Mouse (Mus musculus): Measurements from ENCODE around the gene Gm45837.

The Gm45837 gene

DNA sequence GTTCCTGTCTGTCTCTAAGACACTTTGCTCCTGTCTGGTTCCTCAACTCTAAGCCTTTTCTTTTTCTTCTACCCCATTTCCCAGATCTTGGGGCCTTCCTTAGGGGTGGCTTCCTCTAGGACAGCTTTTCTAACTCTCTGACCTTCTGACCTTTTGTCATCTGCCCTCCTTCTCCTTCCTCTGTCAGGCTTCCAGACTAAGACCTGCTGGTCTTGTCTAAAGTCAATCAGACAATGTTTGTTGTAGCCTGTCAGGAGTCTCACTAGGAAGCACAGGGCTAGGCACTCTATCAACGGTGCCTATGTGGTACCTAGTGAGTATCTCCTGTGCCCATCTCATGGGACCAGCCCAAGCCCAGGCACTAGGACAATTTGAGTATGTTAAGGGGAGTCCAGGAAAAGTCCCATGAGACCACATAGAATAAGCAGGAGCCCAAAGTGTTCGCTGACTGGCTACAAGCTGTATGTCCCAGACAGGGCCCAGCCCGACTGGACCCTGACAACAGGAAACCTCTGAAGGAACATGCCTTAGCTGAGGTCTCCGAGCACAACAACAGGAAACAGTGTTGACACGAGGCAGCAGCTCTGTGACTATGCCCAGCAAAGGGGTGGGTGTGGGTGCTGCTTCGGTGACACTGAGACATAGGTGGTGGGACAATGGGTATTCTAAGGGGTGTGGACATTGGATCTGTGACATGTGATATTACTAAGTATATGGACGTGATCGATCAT is 55.3 kb downstream of the Gm45837 start:
- DNase-seq (ENCODE audit: low spot score), result no peak

DNA sequence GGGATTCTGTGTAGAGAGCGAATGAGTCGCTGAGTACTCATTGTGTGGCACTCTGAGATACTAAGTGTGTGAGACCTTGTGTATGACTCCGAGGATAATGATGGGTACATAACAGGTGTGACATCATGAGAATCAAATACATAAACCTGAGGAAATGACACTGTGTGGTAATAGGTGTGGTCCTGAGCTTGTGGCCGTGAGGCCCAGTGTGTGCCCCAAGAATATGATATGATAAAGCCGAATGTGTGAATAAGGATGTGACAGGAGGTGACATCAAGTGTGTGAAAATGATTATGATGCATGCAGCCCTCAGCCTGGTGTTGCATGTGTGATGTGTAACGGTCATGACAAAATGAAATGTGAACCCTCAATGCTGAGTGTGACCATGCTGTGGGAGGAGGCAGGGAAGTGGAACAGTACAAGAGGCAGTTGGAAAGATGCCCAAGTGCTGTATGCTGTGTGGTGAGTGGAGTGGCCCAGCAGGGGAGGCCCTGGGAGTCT is 55.9 kb downstream of the Gm45837 start:
- no peak for DNase-seq (ENCODE audit: low spot score)

- no peak for DNase-seq (ENCODE audit: low spot score)
These were observed 60.7 kb downstream of the Gm45837 start for GRCm38 (mm10) chr7:101471423-101471822.

GRCm38 (mm10) chr7:101471968-101472480 is 61.3 kb downstream of the Gm45837 start:
- no peak for DNase-seq (ENCODE audit: low spot score)

DNA sequence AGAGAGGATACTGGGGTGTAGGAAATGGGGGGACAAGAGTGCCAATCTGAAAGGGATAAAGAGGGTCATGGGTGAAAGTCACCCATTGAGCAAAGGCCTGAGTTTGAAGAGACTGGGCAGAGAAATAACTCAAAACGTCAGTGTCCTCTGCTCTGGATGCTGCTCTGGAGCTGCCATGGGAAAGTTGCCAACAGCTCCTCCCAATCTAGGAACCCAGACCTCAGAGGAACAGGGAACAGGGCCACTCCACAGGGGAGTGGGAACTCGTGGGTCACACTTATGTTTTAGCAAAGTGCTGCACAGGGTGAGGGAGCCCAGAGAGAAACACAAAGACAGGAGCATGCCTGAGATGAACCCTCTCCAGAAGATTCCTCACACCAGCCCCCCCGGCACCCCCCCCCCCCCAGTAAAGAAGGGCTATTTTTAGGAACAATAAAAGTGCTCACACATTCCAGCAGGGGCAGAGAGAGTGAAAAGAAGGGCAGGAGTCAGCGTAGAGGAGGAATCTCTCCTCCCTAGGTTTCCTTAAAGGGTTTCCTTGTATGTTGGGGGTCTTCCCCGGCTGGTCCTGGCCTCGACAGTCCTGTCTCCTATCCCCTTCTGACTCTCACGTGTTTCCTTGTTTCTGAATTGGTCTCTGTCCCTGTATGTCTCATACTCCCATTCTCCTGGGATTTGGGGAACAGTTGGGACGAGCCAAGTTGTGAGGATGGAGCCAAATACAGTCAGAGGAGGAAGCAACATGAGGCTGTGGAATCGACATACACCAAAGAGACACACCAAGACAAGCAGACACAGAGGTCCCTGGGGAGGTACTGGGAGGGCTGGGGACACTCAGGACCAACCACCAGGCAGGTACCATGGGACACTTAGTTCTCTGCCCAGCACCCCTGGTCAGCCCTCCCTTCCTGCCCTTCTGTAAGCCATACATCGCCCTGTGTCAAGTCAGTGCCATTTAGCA is 62.2 kb downstream of the Gm45837 start:
- DNase-seq (ENCODE audit: low spot score), result no peak

DNA sequence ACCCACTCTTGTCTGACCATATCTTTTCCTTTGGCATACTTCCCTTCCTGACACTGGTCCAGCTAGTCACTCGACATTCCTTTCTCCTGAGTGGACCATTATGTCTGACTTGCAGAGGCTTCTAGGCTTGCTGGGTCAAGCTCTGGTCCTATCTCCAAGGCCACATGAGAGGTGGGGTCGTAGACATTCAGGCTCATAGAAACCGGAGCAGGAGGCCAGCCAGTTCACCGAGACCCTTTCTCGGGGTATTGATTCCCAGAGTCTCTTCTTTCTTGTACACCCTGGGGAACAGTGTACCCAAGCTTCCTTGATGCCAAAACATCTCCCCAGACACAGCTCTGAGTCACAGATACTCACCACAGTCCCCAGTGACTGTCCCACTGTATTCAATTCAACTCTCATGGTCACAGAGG is 63.7 kb downstream of the Gm45837 start:
- DNase-seq (ENCODE audit: low spot score), result no peak

- no peak for DNase-seq (ENCODE audit: low spot score)
These were observed 65.3 kb downstream of the Gm45837 start for GRCm38 (mm10) chr7:101476028-101476427.

DNA sequence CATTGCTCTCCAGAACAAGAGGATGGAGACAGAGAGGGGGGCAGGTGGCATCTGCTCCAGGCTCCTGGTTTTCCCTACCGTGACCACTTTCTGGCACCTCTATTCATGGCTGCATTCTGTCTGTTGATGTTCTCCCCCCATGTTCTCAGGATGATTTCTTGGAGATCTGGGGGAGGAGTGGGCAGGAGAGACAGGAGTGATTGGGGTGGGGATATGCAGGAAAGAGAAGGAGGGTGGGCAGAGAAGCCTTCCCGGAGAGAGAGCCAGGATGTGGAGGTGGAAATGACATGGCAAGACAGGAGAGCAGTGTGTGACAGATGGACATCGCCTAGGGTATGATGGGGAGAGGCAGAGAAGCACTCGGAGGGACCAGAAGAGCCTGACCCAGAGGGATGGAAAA is 65.8 kb downstream of the Gm45837 start:
- no peak for DNase-seq (ENCODE audit: low spot score)

DNA sequence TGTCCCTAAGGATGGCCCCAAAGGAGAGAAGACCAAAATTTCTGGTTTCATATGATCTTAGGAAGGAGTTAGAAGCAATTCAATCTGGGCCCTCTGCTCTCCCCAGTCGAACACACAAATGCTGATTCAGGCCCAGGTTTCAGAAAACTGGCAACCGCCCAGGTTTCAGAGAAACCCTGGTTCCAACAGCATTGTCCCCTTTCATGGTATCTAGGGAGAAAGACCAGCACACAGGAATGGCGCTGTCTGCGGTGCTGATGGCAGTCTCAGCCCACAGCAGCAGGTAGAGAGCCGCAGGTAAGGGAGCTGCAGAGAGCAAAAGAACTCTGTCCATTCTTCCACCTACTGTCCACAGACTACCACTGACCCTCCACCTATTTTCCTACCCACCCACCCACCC is 66.5 kb downstream of the Gm45837 start:
- no peak for DNase-seq (ENCODE audit: low spot score)

DNA sequence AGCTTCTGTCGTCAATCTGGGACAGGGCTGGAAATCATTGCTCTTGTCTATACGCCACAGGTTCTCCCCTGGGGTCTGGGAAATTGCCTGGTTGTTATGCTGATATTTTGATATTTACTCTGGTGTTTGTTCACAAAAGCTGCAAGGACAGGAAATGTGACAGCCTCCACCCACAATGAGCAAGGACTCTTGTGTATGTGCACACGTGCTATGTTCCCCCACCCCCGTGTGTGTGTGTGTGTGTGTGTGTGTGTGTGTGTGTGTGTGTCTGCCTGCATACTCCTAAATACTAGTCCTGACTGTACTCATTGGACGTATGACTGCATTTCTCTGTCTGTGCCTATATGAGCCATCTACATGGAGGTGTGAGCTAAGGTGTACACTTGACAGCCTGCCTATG is 67.4 kb downstream of the Gm45837 start:
- no peak for DNase-seq (ENCODE audit: low spot score)

GRCm38 (mm10) chr7:101479841-101480240 is 69.2 kb downstream of the Gm45837 start:
- DNase-seq (ENCODE audit: low spot score), result no peak

DNA sequence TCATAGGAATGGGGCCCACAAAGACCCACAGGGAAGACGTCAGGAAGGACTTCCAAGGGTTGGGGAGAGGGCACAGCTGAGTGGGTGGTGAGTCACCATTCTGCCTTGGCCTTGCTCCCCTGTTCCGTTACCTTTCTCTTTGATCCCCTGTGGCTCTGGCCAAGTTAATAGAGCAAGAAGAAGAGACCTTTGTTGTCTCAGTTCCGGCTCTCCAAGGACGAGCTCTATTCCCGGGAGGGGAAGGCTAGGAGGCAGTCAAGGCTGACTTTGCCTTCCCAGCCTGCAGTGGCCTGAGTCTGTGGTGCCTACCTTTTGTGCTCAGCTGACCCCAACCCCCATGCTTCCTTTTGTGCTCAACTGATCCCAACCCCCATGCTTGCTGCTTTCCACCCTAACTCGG is 70.0 kb downstream of the Gm45837 start:
- DNase-seq (ENCODE audit: low spot score), result no peak

GRCm38 (mm10) chr7:101481872-101482498 is 71.3 kb downstream of the Gm45837 start:
- DNase-seq (ENCODE audit: low spot score), result no peak

DNA sequence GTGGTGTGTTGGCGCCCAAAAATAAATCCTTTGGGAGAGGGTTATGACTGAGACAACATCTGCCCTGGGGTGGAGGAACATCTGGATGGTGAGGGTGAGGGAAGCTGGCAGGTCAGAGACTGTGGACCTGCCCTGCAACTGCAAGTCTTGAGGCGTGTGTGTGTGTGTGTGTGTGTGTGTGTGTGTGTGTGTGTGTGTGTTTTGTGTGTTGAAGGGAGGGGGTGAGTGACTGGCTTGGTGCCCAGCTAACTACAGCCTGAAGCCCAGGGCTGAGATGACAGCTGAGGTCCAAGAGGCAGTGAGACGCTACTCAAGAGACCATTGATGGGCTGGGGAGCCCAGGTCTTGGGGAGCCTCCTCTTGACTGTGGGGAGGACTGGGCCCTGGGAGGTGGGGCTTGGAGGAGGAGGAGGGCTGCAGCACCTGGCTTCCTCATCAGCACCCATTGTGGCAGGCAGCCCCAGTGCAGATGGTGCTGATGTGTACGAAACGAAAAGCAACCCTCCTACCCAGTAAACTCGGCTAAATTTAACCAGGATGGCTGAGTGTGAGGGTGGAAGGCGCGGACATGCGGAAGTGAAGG is 71.9 kb downstream of the Gm45837 start:
- no peak for DNase-seq (ENCODE audit: low spot score)

GRCm38 (mm10) chr7:101483498-101484115 is 72.9 kb downstream of the Gm45837 start:
- no peak for DNase-seq (ENCODE audit: low spot score)

DNA sequence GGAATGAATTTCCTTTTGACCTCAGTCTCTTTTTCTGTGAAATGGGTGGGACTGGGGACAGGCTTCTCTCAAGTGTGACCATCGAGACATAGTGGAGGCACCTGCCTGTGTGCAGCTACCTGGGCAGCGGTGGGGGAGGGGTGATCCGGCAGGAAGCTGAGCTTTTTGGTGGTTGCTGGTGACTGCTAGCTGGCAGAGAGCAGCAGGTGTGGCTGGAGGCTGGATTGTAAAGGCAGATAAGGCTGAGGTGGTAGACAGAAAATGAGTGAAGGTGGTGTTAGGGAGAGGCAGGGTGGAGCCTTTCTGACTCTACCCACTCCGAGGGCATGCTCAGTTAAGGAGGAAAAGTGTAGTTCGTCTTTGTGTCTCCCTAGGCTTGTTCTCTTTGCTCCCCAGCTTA is 76.4 kb downstream of the Gm45837 start:
- DNase-seq (ENCODE audit: low spot score), result no peak

DNA sequence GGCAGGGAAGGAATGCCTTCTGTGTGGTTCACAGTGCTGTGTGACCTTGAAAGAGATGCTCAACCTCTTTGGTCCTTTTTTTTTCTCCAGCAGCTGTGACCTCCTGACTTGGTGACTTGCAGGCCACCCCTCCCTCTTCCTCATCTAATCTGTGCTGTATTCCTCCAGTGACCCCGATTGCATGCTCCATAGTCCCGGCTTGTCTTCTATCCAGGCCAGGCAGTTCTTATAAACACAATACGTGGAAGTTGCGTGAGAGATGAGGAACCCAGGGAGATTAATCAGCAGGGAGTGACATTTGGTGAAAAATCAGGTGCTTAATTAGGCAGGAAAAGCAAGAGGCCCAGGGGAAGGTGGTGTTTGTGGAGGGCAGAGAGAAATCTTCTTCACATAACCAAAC is 80.3 kb downstream of the Gm45837 start:
- DNase-seq (ENCODE audit: low spot score), result no peak

DNA sequence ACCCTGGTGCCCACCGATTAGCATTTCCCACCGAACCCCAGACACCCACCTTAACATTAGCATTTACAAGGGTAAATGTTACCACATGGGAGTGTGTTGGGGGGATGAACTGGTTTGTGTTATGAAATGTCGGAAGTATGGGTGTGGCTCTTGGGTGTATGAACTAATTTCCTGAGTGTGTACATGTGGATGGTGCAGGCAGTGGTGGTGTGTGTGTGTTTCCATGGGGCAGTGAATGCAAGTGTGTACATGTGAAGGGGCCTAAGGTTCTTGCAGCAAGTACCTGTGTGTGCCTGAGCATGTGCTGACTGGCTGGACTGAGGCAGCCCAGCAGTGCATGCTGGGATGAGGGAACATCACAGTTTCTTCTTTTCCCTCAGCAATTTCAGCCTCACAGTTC is 87.7 kb downstream of the Gm45837 start:
- no peak for DNase-seq (ENCODE audit: low spot score)

DNA sequence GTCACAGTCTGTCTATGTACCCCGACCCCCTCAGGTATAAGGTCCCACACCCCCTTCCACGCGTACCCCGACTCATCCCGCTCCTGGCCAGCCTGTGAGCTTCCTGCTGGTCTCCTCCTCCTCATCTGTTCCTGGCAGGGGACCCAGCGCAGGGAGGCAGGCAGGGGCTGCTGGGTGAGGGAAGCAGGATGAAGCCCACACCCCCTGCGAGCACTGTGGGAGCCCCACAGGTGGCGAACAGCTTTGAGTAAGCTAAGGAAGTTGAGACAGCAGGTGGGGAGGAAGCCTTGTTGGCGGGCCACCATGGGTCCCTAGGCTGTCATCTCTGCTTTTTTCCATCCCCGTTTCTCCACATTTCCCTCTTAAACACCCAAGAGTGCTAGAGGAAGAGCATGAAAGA is 88.6 kb downstream of the Gm45837 start:
- no peak for DNase-seq (ENCODE audit: low spot score)

- DNase-seq (ENCODE audit: low spot score), result no peak
These were observed 89.0 kb downstream of the Gm45837 start for GRCm38 (mm10) chr7:101499701-101500100.

- no peak for DNase-seq (ENCODE audit: low spot score)
These were observed 90.5 kb downstream of the Gm45837 start for GRCm38 (mm10) chr7:101501236-101501635.

DNA sequence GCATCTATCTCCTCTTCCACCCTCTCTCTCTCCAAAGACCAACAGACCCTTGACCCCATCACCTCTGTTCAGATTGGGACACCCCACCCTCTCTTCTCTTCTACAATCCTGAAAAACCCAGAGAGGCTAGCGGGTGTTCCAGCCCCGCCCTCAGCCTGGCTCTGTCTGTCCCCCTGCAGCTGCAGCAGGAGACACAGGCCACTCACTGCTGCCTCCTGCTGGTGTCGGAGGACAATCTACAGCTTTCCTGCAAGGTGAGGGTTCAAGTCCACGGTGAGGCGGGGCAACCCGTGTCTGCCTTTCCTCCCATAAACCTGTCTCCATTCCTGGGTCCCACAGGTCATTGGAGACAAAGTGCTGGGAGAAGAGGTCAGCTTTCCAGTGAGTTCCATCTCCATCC is 91.0 kb downstream of the Gm45837 start:
- no peak for DNase-seq (ENCODE audit: low spot score)

All from ovary, postnatal 10 days (tissue).